Mouse (Mus musculus) intestine, embryonic 15.5 days (tissue): ENCODE measurements around the gene Sub1. TPM values are rescaled to one million over a fixed set of nuclear protein-coding genes. Genes with fewer than 3 reads are reported as not detected.

ENCODE experiments used
- ATAC-seq: fragments of 200-750 bp; cut with Nextera tagmentation; 2 replicates; pipeline ENCODE4 v1.8.0; 2017; ENCODE audit warnings: moderate TSS enrichment, moderate library complexity
- H3K27ac ChIP-seq: fragments of 300-500 bp; sonication (generic); 2 replicates; pipeline ENCODE4 v1.5.1; 2015; ENCODE audit warnings: mild to moderate bottlenecking, inconsistent platforms
- H3K27me3 ChIP-seq: fragments of 300-500 bp; sonication (generic); replicated peaks from 2 replicates; pipeline ENCODE4 v1.6.1; 2015; ENCODE audit warnings: inconsistent platforms
- H3K36me3 ChIP-seq: fragments of 300-500 bp; sonication (generic); 2 replicates; pipeline ENCODE4 v1.6.1; 2015; ENCODE audit warnings: inconsistent platforms
- H3K4me1 ChIP-seq: fragments of 300-500 bp; sonication (generic); replicated peaks from 2 replicates; pipeline ENCODE4 v1.6.1; 2015; ENCODE audit warnings: inconsistent platforms
- H3K4me2 ChIP-seq: fragments of 300-500 bp; sonication (generic); replicated peaks from 2 replicates; pipeline ENCODE4 v1.6.1; 2015; ENCODE audit warnings: mild to moderate bottlenecking, inconsistent platforms
- H3K4me3 ChIP-seq: fragments of 300-500 bp; sonication (generic); replicated peaks from 2 replicates; pipeline ENCODE4 v1.5.1; 2015; ENCODE audit warnings: inconsistent platforms
- H3K9ac ChIP-seq: fragments of 300-500 bp; sonication (generic); 2 replicates; pipeline ENCODE4 v1.6.1; 2015; ENCODE audit warnings: inconsistent platforms
- H3K9me3 ChIP-seq: fragments of 300-500 bp; sonication (generic); 2 replicates; pipeline ENCODE4 v1.6.1; 2016; ENCODE audit warnings: inconsistent platforms
- WGBS: fragments of 180-500 bp; shearing (Covaris S2); methylation state at CpG from one replicate; pipeline ENCODE4 v1.1.7; 2015; 5-methylcytosine and 5-hydroxymethylcytosine counted together
- polyA plus RNA-seq: library from polyadenylated mRNA; unstranded; fragments of >200 nt; fragmentation: Nextera tagmentation; extraction: Ambion mirVana; gene quantifications from 2 replicates; pipeline ENCODE4 v1.2.1, GENCODE M21; 2015

Gene Sub1
- 619 and 750 TPM in 2 replicates for polyA plus RNA-seq

DNA sequence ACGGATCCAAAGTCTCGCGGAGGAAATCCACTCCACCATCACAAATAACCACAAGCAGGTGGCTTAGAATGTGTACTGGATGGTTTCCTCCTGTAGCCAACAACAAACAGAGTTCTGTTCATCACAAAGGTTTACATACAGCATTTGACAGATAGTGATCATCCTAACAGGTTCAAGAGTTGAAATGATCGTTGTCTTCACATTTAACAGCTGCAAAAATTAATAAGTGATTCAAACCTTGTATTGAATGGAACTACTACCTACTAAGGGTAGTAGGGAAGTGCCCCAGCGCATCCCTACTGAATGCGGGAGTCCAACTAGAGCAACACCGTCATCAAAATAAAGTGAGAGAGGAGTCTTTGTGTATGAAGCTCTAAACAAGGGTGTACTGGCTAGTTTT lies at the start of gene Sub1:
Gene Sub1 (minus strand): TSS at position 101 of the 400 bp plus-strand sequence.
- WGBS = 90% methylated on average over 7 of the region's 7 CpGs
- Histone ChIP-seq H3K27ac (peak within 1 kb of the TSS; percentile 87), H3K27me3 (no peaks in the 10 kb centered on the region), H3K4me2 (peak within 1 kb of the TSS; percentile 65), H3K9me3 (no peaks in the 10 kb centered on the region), H3K4me3 (peak within 1 kb of the TSS; percentile 85), H3K36me3 (no peaks in the 10 kb centered on the region), H3K9ac (peak within 1 kb of the TSS; percentile 98), H3K4me1 (peaks cover 3% of the 10 kb centered on the region; the same call in 1 of the 2 replicates)
- no peak for ATAC-seq

DNA sequence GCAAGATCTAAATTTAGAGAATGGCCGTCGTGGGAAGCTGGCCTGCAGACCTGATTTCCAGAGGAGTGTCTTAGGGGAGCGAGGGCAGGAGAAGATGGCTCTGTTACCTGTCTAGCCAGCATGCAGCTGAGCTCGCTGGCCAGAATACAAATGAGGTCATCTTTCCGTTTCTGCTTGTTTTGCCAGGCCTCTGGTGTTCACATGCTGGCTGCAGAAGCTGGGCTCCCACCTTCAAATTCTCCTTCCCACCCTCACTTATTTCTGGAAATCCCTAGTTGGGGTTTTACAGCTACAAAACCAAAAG lies 43.6 kb upstream of the Sub1 start:
- no peak for ATAC-seq
- Histone ChIP-seq H3K27me3 (no peaks in the 10 kb centered on the region), H3K9me3 (no peaks in the 10 kb centered on the region), H3K9ac (no peak overlapping the region), H3K4me3 (no peak overlapping the region), H3K4me1 (peaks cover 6% of the 10 kb centered on the region), H3K4me2 (no peak overlapping the region), H3K36me3 (no peaks in the 10 kb centered on the region), H3K27ac (no peak overlapping the region)
- WGBS = 41% methylated on average over 5 of the region's 5 CpGs

DNA sequence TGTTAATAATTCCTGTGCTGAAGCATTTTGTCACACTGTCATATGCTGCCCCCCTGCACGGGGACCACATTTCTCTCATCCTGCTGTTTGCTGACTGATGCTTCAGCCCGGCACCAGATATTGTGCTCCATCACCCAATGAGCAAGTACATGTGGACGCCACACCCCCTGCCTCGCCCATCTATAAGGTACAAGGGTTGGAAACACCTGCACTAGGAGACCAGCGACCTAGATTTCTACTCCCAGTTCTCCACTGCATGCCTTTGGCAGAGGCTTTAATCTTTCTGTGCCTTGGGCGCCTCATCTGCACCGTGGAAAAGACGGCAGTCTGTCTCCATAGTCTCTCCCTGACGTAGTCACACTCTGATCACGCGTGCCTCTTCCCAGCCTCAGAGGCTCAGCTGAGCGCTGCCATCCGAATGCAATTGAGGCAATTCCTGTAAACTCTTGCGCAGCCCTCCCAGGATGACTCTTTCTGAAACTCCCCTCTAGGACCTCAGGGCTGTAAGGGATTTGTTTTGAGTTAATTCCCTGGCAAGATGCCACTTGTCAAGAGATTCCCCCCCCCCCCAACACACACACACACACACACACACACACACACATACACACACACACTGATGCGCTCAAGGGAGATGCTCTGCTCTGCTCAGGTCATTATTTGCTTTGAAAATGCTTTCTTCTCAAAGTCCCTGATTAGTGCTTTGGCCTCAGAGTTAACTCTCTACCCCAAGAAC lies 43.1 kb upstream of the Sub1 start:
- 0 out of 2 replicates have a peak overlapping the region, but pooled peaks have one; percentile 7 for H3K4me2 ChIP-seq
- no peak overlapping the region for H3K9ac ChIP-seq
- H3K36me3 ChIP-seq = no peaks in the 10 kb centered on the region
- no peaks in the 10 kb centered on the region for H3K27me3 ChIP-seq
- ATAC-seq = peak; percentile 86
- no peak overlapping the region for H3K27ac ChIP-seq
- H3K9me3 ChIP-seq = no peaks in the 10 kb centered on the region
- no peak overlapping the region for H3K4me3 ChIP-seq
- WGBS = 43% methylated on average over 15 of the region's 15 CpGs
- peaks cover 6% of the 10 kb centered on the region for H3K4me1 ChIP-seq

DNA sequence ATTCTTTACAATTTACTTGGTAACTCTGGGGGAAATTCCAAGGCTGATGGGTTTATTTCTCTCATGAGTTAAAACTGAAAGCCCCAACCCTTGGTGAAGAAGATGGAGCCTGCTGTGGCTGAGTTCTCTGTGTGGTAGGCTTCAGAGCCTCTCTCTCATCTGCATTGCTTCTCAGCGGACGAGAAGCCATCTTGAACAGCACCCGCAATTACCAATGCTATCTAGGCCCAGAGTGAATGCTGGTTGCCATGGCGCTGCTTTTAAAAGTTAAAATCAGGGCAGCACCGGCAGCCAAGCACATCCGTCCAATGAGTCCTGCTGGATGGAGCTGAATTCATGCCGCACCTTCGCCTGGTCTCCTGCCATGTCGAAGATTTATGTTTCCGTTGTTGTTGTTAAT lies 42.5 kb upstream of the Sub1 start:
- no peak overlapping the region for H3K4me3 ChIP-seq
- H3K4me2 ChIP-seq = no peak overlapping the region
- no peaks in the 10 kb centered on the region for H3K9me3 ChIP-seq
- H3K4me1 ChIP-seq = peaks cover 6% of the 10 kb centered on the region
- 74% methylated on average over 10 of the region's 10 CpGs for WGBS
- ATAC-seq = no peak; the same call in 1 of the 2 replicates
- no peaks in the 10 kb centered on the region for H3K27me3 ChIP-seq
- H3K9ac ChIP-seq = no peak overlapping the region
- no peaks in the 10 kb centered on the region for H3K36me3 ChIP-seq
- no peak overlapping the region for H3K27ac ChIP-seq

DNA sequence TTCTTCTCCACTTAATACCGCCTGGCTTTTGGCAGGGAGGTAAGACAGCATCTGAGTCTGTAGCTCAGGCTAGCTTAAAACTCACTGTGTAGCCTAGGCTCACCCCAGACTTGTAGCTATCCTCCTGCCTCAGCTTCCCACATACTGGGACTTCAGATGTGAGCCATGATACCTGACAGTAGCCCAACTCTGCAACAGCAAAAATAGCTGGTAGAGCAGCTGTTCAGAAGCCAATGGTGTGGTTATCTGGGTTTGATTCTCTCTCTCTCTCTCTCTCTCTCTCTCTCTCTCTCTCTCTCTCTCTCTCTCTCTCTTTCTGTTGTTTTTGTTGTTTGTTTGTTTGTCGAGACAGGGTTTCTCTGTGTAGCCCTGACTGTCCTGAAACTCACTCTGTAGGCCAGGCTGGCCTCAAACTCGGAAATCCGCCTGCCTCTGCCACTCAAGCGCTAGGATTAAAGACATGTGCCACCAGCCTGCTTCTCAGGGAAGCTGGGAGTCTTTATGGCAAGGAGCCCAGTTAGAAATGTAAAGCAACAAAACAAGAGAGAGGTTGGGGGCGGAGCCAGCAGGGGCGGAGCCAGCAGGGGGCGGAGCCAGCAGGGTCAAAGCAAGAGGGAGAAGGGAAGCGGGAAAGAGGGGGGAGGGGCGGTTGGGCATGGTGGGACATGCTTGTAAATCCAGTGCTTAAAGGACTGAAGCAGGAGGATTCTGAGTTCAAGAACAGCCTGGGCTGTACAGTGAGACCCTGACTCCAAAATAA lies 41.3 kb upstream of the Sub1 start:
- WGBS = 76% methylated on average over 10 of the region's 10 CpGs
- ATAC-seq = no peak
- H3K36me3 ChIP-seq = no peaks in the 10 kb centered on the region
- no peak overlapping the region for H3K4me2 ChIP-seq
- no peak overlapping the region for H3K4me3 ChIP-seq
- no peaks in the 10 kb centered on the region for H3K27me3 ChIP-seq
- no peak overlapping the region for H3K27ac ChIP-seq
- no peak overlapping the region for H3K9ac ChIP-seq
- H3K9me3 ChIP-seq = no peaks in the 10 kb centered on the region
- H3K4me1 ChIP-seq = peaks cover 6% of the 10 kb centered on the region

DNA sequence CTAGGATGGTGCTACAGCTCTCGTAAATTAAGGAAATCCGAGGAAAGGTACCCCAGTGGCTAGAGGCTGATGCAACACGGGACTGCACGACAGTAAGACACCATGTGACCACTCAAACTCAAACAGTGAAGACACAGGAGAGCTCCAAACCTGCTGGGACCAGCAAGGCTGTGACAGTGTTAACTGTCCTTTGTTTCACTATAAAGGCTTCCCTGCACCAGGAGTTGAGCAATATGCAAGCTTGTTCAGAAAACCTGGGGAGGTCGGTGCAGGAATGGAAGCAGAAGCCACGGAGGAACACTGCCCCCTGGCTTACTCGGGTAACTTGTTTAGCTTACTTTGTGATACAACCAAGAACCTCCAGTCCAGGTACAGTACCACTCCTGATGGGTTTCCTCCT lies 40.4 kb upstream of the Sub1 start:
- Histone ChIP-seq H3K9ac (no peak overlapping the region), H3K9me3 (no peaks in the 10 kb centered on the region), H3K4me3 (no peak overlapping the region), H3K27ac (no peak overlapping the region), H3K27me3 (no peaks in the 10 kb centered on the region), H3K4me2 (no peak overlapping the region), H3K4me1 (peaks cover 6% of the 10 kb centered on the region), H3K36me3 (no peaks in the 10 kb centered on the region)
- ATAC-seq = no peak
- 44% methylated on average over 7 of the region's 7 CpGs for WGBS

DNA sequence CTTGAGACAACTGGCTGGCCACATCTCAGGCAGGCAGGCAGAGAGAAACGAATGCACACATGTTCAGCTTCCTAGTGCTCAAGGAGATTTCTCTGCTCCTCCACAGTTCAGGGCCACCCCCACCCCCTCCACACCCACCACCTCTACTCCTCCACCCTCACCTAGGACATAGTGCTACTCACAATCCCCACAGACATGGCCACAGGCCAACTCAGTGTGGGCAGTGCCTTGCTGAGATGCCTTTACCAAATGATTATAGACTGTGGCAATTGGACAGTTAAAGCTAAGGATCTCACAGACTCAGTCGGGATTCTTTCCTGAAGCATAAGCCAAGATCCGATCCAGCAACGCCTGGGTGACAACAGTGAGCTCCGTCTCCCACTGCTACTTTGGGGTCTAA lies 39.9 kb upstream of the Sub1 start:
- ATAC-seq = no peak
- no peak overlapping the region for H3K27ac ChIP-seq

DNA sequence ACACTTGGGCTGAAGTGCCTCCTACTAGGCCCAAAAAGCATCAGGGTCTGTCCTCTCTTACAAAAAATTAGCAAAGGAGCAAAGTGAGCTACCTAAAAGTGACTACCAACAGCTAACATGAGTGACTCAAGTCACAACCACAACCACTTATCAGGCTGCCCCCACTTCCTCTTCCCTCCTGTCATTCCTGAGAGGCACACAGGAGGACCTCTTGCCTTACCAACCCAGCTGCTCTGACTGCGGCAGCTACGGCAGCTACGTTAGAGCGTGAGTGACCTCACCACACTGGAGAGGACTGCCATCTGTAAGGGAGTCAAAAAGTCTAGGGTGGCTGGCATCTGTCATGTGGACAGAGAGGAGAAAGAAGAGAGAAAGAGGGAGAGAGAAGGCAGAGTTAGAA lies 37.5 kb upstream of the Sub1 start:
- Histone ChIP-seq H3K4me1 (peaks cover 2% of the 10 kb centered on the region; the same call in 1 of the 2 replicates), H3K4me2 (no peak overlapping the region), H3K36me3 (no peaks in the 10 kb centered on the region), H3K27ac (no peak overlapping the region), H3K9ac (no peak overlapping the region), H3K27me3 (no peaks in the 10 kb centered on the region), H3K4me3 (no peak overlapping the region), H3K9me3 (no peaks in the 10 kb centered on the region)
- 71% methylated on average over 4 of the region's 4 CpGs for WGBS
- no peak for ATAC-seq

More for the DNA sequence above, 39.9 kb upstream of the Sub1 start:
- Histone ChIP-seq H3K4me2 (no peak overlapping the region), H3K9me3 (no peaks in the 10 kb centered on the region), H3K36me3 (no peaks in the 10 kb centered on the region), H3K4me1 (peaks cover 6% of the 10 kb centered on the region), H3K9ac (no peak overlapping the region), H3K27me3 (no peaks in the 10 kb centered on the region), H3K4me3 (no peak overlapping the region)
- WGBS = 68% methylated on average over 5 of the region's 5 CpGs

DNA sequence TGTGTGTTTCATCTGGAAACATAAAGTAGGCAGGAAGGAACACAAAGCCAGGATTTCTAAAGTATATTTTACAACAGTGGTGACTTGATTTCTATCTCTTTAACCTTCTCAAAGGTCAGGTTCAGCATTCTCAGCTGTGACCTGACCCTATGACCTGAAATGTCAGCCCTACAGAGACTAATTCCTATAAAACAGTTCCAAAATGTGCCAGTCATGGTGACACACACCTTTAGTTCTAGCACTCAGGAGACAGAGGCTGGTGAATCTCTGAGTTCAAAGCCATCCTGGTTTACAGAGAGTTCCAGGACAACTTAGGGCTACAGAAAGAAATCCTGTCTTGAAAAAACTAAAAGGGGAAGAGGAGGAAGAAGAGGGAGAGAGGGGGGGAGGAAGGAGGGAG lies 36.4 kb upstream of the Sub1 start:
- Histone ChIP-seq H3K4me3 (no peak overlapping the region), H3K4me1 (no peaks in the 10 kb centered on the region), H3K9me3 (no peaks in the 10 kb centered on the region), H3K9ac (no peak overlapping the region), H3K27me3 (no peaks in the 10 kb centered on the region), H3K27ac (no peak overlapping the region), H3K36me3 (no peaks in the 10 kb centered on the region), H3K4me2 (no peak overlapping the region)
- ATAC-seq = no peak

DNA sequence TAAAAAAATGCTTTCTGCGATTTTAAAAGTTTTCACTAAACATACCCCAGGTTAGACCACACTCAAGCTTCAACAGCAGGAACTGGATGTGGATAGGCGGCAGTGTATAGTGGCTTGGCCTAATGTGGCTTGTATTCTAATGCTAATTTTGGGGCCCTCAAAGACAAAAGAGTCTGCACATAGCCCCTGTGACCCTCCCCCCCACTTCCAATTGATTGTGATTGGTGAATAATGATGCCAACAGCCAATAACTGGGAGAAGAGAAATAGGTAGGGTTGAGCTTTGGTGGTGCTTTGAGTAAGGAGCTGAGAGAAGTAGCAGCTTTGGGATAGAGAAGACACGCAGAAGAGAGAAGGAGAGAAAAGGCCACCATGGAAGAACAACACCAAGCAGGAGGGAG lies 35.7 kb upstream of the Sub1 start:
- Histone ChIP-seq H3K9ac (no peak overlapping the region), H3K9me3 (no peaks in the 10 kb centered on the region), H3K27me3 (no peaks in the 10 kb centered on the region), H3K36me3 (no peaks in the 10 kb centered on the region), H3K4me1 (no peaks in the 10 kb centered on the region), H3K27ac (no peak overlapping the region), H3K4me3 (no peak overlapping the region), H3K4me2 (no peak overlapping the region)
- 94% methylated on average over 3 of the region's 3 CpGs for WGBS
- no peak for ATAC-seq

DNA sequence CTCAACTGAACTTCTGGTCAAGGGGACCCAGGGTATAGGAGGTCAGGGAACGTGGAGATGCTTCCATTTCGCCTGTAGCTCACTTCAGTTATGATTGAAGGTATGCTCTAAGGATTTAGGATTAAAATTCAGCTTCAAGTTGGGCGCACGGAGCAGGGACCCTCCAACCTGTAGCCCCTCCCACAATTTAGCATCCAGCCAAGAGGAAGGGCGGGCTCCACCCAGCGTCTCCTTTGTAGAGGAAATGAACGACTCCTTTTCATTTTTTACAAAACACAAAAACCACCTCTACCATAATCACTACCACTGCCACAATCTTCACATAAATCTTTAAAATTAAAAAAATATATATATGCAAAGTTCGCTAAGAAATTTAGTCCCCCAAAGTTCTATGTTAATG lies 35.1 kb upstream of the Sub1 start:
- no peak overlapping the region for H3K9ac ChIP-seq
- no peak overlapping the region for H3K4me2 ChIP-seq

DNA sequence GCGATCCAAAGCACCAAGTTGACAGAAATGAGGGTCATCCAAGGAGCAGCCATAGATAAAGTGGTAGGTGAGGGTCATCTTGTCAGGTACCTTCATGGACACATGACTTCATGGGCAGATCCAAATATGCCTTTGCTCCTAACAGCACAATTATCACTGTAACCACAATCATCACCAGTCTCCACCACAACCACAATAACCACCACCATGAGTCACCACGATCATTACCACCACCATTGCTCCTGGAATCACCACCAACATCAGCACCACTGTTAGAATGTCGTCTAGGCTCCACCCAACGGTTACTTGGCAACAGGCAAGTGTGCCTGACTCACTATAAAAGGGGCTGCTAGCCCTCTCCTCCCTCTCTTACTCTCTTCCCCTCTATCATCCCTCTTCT lies 33.4 kb upstream of the Sub1 start:
- no peak for ATAC-seq
- H3K27ac ChIP-seq = no peak overlapping the region

More for the DNA sequence above, 35.1 kb upstream of the Sub1 start:
- H3K9me3 ChIP-seq = no peaks in the 10 kb centered on the region
- H3K36me3 ChIP-seq = no peaks in the 10 kb centered on the region
- no peak overlapping the region for H3K27ac ChIP-seq
- H3K27me3 ChIP-seq = no peaks in the 10 kb centered on the region
- 90% methylated on average over 8 of the region's 8 CpGs for WGBS
- no peaks in the 10 kb centered on the region for H3K4me1 ChIP-seq
- no peak for ATAC-seq
- H3K4me3 ChIP-seq = no peak overlapping the region

DNA sequence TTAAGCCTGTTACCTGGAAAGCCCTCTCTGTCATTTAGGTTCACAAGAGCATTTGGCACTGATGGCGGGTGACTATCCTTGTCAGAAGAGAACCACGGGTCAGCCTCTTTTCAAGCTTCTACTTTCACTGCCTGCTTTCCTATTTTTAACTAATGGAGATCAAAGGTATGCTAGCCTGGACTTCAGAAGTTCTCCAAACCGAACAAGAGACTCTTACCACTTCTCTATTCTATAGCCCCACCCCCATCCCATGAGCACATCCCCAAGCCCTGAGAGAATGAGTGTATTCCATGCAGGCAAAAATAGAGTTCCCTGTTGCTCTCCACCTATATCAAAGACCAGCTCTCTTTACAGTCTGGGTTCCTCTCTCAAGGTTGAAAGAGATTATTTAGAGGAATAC lies 31.0 kb upstream of the Sub1 start:
- no peak for ATAC-seq
- Histone ChIP-seq H3K27ac (no peak overlapping the region), H3K4me1 (no peaks in the 10 kb centered on the region), H3K4me2 (no peak overlapping the region), H3K9me3 (no peaks in the 10 kb centered on the region), H3K9ac (no peak overlapping the region), H3K4me3 (no peak overlapping the region), H3K27me3 (no peaks in the 10 kb centered on the region), H3K36me3 (no peaks in the 10 kb centered on the region)
- WGBS = 66% methylated on average over 3 of the region's 3 CpGs

More for the DNA sequence above, 33.4 kb upstream of the Sub1 start:
- H3K36me3 ChIP-seq = no peaks in the 10 kb centered on the region
- no peaks in the 10 kb centered on the region for H3K9me3 ChIP-seq
- H3K27me3 ChIP-seq = no peaks in the 10 kb centered on the region
- no peak overlapping the region for H3K4me2 ChIP-seq
- H3K4me1 ChIP-seq = no peaks in the 10 kb centered on the region
- H3K9ac ChIP-seq = no peak overlapping the region
- no peak overlapping the region for H3K4me3 ChIP-seq
- 73% methylated on average over 4 of the region's 4 CpGs for WGBS
